Mouse (Mus musculus) CH12.LX (cell line): ENCODE measurements at regions not wholly inside any gene's neighbourhood (a gene's known extent, or its start where the extent isn't known, plus 50 kb on each side); places are given as distances from the start of the nearest gene placed in this dataset.

Source experiments
- CHD1 ChIP-seq: IDR thresholded peaks from 2 replicates; pipeline ENCODE4 v1.6.1; 2012; ENCODE audit warnings: low read depth, low read length, improper control_type of control experiment, inconsistent platforms
- CTCF ChIP-seq, 2 experiments: IDR thresholded peaks in 1 of 2; conservative IDR thresholded peaks in 1 of 2; 2 replicates each; pipeline ENCODE4 v1.5.1; 2011 to 2012; ENCODE audit warnings: low read depth in 2 of 2, low read length in 2 of 2, improper control_type of control experiment in 1 of 2, inconsistent platforms in 1 of 2, mild to moderate bottlenecking in 1 of 2, moderate library complexity in 1 of 2
- ETS1 ChIP-seq: conservative IDR thresholded peaks from 2 replicates; pipeline ENCODE4 v1.6.1; 2012; ENCODE audit warnings: low read depth, mild to moderate bottlenecking, inconsistent platforms, low read length, improper control_type of control experiment, moderate library complexity
- MAX ChIP-seq: IDR thresholded peaks from 2 replicates; pipeline ENCODE4 v1.6.1; 2011; ENCODE audit warnings: low read length, improper control_type of control experiment
- MXI1 ChIP-seq: IDR thresholded peaks from 2 replicates; pipeline ENCODE4 v1.6.1; 2011; ENCODE audit warnings: mild to moderate bottlenecking, low read depth, low read length, improper control_type of control experiment
- POLR2A ChIP-seq: IDR thresholded peaks from 2 replicates; pipeline ENCODE4 v1.6.1; 2011; ENCODE audit warnings: low read depth, mild to moderate bottlenecking, improper control_type of control experiment, low read length
- RAD21 ChIP-seq: IDR thresholded peaks from 2 replicates; pipeline ENCODE4 v1.6.1; 2011; ENCODE audit warnings: low read depth, mild to moderate bottlenecking, low read length, improper control_type of control experiment, moderate library complexity
- USF1 ChIP-seq: IDR thresholded peaks from 2 replicates; pipeline ENCODE4 v1.6.1; 2014; ENCODE audit warnings: low read depth, mild to moderate bottlenecking, inconsistent platforms, low read length, improper control_type of control experiment

- TF ChIP-seq MAX (no peak), CTCF (conservative IDR thresholded peaks at IDR 0.05 in 1 of 2, IDR thresholded peaks at IDR 0.05 in 1 of 2; ENCODE audit: low read depth in 2 of 2, low read length in 2 of 2) (no peak), ETS1 (no peak), CHD1 (no peak), POLR2A (no peak), MXI1 (no peak), USF1 (no peak), RAD21 (no peak)
Measured at GRCm38 (mm10) chr9:17817404-17817736, 474.6 kb upstream of the Chordc1 start.
